Mouse (Mus musculus): ENCODE results near the gene Mroh3. TPM values are rescaled to one million over a fixed set of nuclear protein-coding genes. Genes with fewer than 3 reads are reported as not detected.

The Mroh3 gene
- total RNA-seq (2021), result not detected
- long read RNA-seq, experiment 1, result 0 reads
- long read RNA-seq, experiment 2, result 0 reads

GRCm38 (mm10) chr1:136212803-136213202 is at the start of gene Mroh3:
Mroh3 (minus strand) TSS chr1:136212828.
- DNase-seq, result no peak

GRCm38 (mm10) chr1:136260635-136261238 is 48.1 kb upstream of the Mroh3 start, which contains the start of gene Gpr25:
Gpr25 (minus strand) TSS chr1:136260873.
- no peak for DNase-seq

GRCm38 (mm10) chr1:136259893-136260634 is 47.4 kb upstream of the Mroh3 start:
- peak; percentile 68 for DNase-seq

- no peak for DNase-seq
Measured at GRCm38 (mm10) chr1:136259543-136259892, 46.9 kb upstream of the Mroh3 start.

- no peak for DNase-seq
Measured at GRCm38 (mm10) chr1:136258495-136258894, 45.9 kb upstream of the Mroh3 start.

GRCm38 (mm10) chr1:136255657-136256056 is 43.0 kb upstream of the Mroh3 start:
- no peak for DNase-seq

- DNase-seq, result no peak
Measured at GRCm38 (mm10) chr1:136255174-136255573, 42.5 kb upstream of the Mroh3 start.

GRCm38 (mm10) chr1:136254503-136255065 is 42.0 kb upstream of the Mroh3 start:
- DNase-seq, result no peak

- DNase-seq, result no peak
Measured at GRCm38 (mm10) chr1:136253472-136253871, 40.8 kb upstream of the Mroh3 start.

- DNase-seq, result no peak
Measured at GRCm38 (mm10) chr1:136249662-136250061, 37.0 kb upstream of the Mroh3 start.

GRCm38 (mm10) chr1:136247393-136247792 is 34.8 kb upstream of the Mroh3 start:
- no peak for DNase-seq

GRCm38 (mm10) chr1:136244469-136244868 is 31.8 kb upstream of the Mroh3 start:
- DNase-seq, result no peak

- DNase-seq, result no peak
Measured at GRCm38 (mm10) chr1:136241801-136242200, 29.2 kb upstream of the Mroh3 start.

GRCm38 (mm10) chr1:136238495-136238894 is 25.9 kb upstream of the Mroh3 start:
- DNase-seq, result no peak

- DNase-seq, result no peak
Measured at GRCm38 (mm10) chr1:136234595-136235092, 22.0 kb upstream of the Mroh3 start.

GRCm38 (mm10) chr1:136233892-136234594 is 21.4 kb upstream of the Mroh3 start, which contains the start of gene Inava:
Inava (minus strand) TSS chr1:136234264.
- DNase-seq, result peak; percentile 27

- DNase-seq, result no peak
Measured at GRCm38 (mm10) chr1:136232986-136233790, 20.6 kb upstream of the Mroh3 start.

- DNase-seq, result no peak
Measured at GRCm38 (mm10) chr1:136232285-136232926, 19.8 kb upstream of the Mroh3 start.

GRCm38 (mm10) chr1:136231596-136231995 is 19.0 kb upstream of the Mroh3 start:
- no peak for DNase-seq

GRCm38 (mm10) chr1:136230201-136230600 is 17.6 kb upstream of the Mroh3 start:
- no peak for DNase-seq

- no peak for DNase-seq
Measured at GRCm38 (mm10) chr1:136229040-136229373, 16.4 kb upstream of the Mroh3 start.
